Mouse (Mus musculus) CD8-positive naive resting alpha-beta T cell, adult 2 months (primary cell): ENCODE data around the gene Brd7.

Source experiments
- DNase-seq, 2 experiments: peaks; one replicate each; pipeline ENCODE4 v3.0.0; 2022; ENCODE audit warnings: low read depth in 2 of 2, low spot score in 2 of 2

Brd7 gene

DNA sequence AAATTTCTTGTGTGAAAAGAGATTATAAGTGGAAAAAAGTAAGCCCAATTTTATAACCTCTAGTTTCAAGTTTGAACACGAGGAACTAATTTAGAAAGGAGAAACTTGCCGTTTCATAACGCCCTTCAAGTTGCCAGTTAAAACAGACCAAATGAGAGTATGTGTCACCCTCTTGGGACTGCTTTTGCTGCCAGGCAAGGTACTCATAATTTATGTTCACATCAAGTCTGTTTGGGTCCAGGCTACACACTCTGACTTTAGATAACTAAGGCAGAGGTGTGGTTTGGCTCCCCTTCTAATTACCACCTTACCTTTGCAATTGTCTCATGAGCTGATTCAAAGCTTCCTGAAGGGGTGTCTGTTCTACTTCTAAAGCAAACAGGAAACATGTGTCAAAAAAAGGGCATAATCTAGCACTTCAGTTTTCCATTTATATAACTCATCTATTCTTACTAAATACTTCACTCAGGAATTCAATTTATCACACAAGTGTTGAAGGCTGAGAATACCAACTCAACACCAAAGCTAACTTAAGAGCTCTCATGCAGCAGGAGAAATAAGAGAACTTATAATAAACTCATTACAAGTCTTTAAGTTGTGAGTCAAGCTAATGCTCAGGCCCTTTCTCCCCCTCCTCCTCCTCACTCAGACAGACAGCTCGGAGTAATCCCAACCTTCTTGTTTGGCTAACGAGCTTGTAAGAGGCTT lies 4.6 kb downstream of the Brd7 start:
- DNase-seq: no peak

- no peak for DNase-seq
Observed at GRCm38 (mm10) chr8:88349046-88349445, 12.9 kb downstream of the Brd7 start.

DNA sequence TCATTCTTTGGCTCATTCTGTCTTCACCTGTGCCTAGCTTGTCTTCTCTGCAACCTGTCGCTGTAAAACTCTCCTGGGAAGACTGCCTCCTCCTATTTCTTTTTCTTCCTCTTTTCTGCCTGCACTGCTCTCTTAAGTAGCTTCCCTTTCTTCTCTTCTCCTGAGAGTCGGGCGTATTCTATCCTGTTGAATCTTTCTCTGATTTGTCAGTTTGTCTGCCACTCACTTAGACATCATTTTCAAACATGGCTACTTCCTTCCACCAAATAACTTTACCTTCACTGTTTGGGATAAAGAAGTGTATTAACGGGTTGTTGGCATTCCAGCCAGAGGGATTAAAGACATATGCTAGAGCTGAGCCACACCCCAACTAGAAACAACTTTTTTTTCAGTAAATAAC lies 20.0 kb downstream of the Brd7 start:
- no peak for DNase-seq

DNA sequence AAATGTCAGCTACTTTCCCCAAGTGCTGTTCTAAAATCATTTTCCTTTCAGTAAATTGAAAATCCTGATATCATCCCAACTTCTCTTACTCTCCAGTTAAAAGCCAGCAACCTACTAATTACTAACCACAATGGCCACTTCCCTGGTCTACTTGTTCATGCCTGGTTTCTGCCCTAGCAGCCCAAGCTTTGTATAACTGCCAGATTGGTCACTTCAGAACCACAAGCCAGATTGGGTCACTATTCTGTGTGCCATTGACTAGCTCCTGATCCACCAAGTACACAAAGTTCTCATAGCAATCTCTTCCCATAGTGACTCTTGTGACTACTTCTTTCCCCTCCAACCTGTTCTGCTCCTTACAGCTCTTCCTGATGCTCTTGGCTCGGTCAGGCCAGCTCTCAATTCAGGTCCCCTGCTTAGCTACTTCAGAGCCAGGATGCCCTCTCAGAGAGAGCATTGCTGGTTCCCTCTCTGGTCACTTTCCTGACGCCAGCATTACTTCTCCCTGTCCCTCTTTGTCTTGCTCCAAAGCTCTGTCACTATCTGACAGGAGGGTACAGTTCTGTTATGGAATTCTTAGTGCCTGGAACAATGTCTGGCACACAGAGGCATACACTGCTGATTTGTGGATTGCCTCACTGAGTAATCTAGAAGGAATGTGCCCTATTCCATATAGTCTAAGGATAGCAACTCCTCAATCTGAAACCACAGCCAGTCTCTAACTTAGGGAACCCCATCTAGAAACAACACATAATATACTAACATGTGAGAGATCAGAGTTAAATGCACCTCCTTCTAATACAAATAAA lies 21.9 kb downstream of the Brd7 start:
- no peak for DNase-seq

- DNase-seq: no peak
Observed at GRCm38 (mm10) chr8:88339221-88339620, 22.8 kb downstream of the Brd7 start.

DNA sequence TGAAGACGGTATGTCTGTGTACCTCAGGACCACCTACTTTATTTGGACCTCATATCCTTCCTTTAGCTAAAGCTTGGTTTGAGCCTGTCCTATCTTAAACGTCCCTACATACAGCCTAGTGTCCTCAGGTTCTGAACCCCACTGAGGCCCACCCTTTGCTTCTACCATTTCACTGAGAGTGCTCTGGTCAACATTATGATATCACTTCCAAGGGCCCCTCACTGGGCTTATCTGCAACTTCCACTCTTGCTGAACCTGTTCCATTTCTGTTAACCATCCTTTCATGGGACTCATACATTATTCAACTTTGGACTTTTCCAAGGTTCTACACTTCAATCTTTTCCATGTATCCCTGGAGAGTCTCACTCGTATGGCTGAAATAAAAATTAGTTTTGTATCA lies 27.0 kb downstream of the Brd7 start:
- no peak for DNase-seq

DNA sequence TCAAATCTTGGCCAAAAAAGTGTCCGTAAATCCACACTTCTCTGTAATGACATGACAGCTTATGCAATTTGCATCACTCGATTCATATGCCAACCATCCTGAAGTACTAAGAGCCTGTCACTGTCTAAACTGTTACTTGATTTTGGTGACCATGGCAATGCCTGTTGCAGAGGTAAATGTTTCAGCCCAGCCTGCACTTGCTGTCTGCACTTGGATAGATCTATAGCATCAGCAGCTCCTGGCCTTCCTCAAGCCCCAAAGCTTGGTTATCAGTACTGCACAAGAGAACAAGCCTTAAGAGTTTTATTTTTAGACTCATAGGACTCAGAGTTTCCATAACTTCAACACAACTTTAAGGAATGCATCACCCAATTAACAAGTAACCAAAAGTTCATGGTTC lies 27.6 kb downstream of the Brd7 start:
- DNase-seq: no peak

- DNase-seq: no peak
Observed at GRCm38 (mm10) chr8:88330816-88331215, 31.2 kb downstream of the Brd7 start.

- DNase-seq: no peak
Observed at GRCm38 (mm10) chr8:88328689-88329088, 33.3 kb downstream of the Brd7 start.

GRCm38 (mm10) chr8:88326328-88326727 lies 35.7 kb downstream of the Brd7 start:
- DNase-seq: no peak

DNA sequence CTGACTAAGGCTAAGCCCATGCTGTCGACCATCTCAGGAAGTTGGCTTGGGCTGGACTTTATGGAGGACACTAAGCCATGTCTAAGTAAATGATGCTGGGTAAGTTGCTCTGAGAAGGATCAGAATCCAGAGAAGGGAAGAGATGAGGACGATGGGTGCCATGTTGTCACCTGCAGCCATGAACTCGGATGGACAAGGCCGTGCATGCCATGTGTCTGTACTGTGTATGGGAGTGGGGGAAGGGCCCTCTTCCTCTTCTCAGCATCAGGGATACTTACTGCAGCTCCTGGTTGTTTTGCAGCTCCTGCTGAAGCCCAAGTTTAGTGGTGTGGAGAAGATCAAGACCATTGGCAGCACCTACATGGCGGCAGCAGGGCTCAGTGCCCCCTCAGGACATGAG lies 36.2 kb downstream of the Brd7 start:
- no peak for DNase-seq

DNA sequence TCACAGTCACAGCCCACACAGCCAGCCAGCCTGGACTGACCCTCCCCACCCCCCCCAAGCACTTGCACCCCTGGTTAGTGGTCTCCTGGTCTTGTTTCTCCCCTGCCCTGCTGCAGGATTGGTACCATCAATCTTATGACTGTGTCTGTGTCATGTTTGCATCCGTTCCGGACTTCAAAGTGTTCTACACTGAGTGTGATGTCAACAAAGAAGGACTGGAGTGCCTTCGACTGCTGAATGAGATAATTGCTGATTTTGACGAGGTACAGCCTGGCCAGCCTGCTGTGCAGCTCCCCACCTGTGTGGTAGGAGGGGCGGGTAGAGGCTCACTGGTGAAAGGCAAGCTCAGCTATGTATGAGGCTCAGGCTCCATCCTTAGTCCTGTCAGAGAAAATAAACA lies 36.7 kb downstream of the Brd7 start:
- no peak for DNase-seq

DNA sequence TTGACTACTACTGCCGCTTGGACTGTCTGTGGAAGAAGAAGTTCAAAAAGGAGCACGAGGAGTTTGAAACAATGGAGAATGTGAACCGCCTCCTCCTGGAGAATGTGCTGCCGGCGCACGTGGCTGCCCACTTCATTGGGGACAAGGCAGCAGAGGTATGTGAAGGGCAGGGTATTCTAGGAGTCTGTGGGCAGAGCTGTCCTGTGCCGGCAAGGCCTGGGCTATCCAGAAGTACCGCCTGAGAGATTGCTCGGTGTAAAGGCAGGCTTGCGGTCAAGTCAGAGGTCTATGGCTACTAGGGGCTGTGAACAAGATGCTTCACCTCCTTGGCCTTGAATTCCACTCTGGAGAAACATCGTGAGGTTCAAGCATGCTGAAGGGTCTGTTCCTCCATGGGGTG lies 37.2 kb downstream of the Brd7 start:
- DNase-seq: no peak

DNA sequence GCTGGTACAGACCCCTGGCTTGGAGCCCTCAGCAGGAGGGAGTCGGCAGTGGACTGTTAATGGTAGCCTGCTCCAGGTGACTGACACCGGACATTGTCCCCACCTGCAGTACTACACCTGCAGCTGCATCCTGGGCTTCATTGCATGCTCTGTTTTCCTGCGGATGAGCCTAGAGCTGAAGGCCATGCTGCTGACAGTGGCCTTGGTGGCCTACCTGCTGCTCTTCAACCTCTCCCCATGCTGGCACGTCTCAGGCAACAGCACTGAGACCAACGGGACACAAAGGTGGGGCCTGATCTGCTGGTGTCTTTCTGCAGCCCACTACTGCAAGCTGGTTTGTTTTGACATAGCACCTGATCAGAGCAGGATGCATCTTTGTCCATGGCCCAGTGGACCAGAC lies 38.5 kb downstream of the Brd7 start:
- DNase-seq: no peak

- no peak for DNase-seq
Observed at GRCm38 (mm10) chr8:88321387-88321786, 40.6 kb downstream of the Brd7 start.

- DNase-seq: no peak
Observed at GRCm38 (mm10) chr8:88320134-88320533, 41.9 kb downstream of the Brd7 start.

DNA sequence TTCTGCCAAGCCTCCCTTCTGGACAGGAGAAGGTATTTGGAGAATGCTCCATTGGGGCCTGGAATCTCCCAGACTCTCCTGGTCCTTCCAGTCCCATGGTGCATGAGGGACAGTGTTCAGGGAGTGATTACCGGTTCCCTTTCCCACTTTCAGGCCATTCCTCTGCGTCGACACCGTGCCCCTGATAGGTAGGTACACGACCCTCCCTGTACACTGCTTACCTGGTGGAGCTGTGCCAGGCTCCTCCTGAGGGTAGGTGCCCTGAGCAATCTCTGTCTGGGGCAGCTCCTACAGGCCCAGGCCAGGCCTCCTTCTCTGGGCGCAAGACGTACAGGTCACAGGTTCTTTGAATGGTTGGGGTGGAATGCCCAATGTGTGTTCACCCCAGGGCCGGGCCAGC lies 43.8 kb downstream of the Brd7 start:
- no peak for DNase-seq

GRCm38 (mm10) chr8:88317341-88317740 lies 44.7 kb downstream of the Brd7 start:
- no peak for DNase-seq

GRCm38 (mm10) chr8:88316139-88316931 lies 45.7 kb downstream of the Brd7 start:
- no peak for DNase-seq

GRCm38 (mm10) chr8:88315302-88315701 lies 46.7 kb downstream of the Brd7 start:
- DNase-seq: no peak

GRCm38 (mm10) chr8:88313991-88314390 lies 48.0 kb downstream of the Brd7 start:
- no peak for DNase-seq

- no peak for DNase-seq
Observed at GRCm38 (mm10) chr8:88312966-88313365, 49.0 kb downstream of the Brd7 start.
